Mouse (Mus musculus): ENCODE results near the gene Bcas3. TPM values are rescaled to one million over a fixed set of nuclear protein-coding genes. Genes with fewer than 3 reads are reported as not detected.
"Not testable (repeated sequence)": the region's sequence is repeated elsewhere in the genome, so short reads cannot be mapped to it uniquely, and the experiment has no call there.

Gene Bcas3
- polyA plus RNA-seq, 1 experiment from 2014 or later = 27.7 TPM

DNA sequence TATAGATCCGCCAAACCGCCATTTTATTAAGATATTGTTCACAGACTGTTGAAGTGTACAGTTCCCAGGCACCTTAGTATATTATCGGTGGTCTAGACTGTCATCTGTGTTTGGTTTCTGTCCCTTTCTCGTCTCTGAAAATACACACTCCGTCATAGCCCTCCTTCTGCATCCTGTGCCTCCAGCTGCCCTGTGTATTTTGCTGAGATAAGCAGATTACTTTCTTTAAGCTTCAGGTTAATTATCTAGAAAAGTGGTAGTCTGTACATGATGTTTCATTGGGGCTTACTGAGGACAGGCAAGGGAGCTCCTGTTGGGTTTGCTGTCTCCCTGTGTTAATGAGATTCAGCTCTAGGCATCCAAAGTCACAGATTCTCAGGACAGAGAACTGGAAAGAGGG is 146.6 kb downstream of the Bcas3 start:
- Histone ChIP-seq H3K36me3 (replicated peaks) (no peaks in the 10 kb centered on the region; the same call in 1 of the 2 replicates), H3K4me3 (no peak overlapping the region), H3K4me1 (peaks cover 15% of the 10 kb centered on the region), H3K27ac (replicated peaks) (0 out of 2 replicates have a peak overlapping the region, but pooled peaks have one; percentile 24), H3K27me3 (replicated peaks; ENCODE audit: low read depth, poor library complexity, severe bottlenecking) (no peaks in the 10 kb centered on the region), H3K9me3 (no peaks in the 10 kb centered on the region)
- 79% methylated on average over 5 of the region's 5 CpGs for WGBS
- no peak for DNase-seq (ENCODE audit: low spot score)

DNA sequence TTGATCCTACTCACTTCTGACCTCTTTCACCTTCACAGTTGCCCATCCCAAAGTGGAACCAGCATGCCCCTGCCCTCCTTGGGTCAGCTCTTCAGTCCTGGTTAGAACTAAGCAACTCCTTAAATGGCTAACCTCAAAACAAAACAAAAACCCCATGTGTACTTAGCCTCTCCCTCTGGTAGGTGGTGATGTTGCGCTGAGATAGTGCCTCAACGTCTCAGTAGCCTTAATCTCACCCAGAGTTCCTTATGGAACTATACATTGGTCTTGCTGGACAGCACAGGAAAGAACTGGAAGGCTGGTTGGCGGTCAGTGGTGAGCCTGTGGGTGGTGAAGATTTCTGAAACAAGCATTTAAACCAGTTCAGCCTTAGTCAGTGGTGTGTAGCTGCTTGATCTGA is 149.1 kb downstream of the Bcas3 start:
- no peaks in the 10 kb centered on the region for H3K27me3 ChIP-seq (replicated peaks; ENCODE audit: low read depth, poor library complexity, severe bottlenecking)
- no peak for DNase-seq (ENCODE audit: low spot score)
- no peaks in the 10 kb centered on the region for H3K36me3 ChIP-seq (replicated peaks)
- no peaks in the 10 kb centered on the region for H3K9me3 ChIP-seq
- peaks cover 15% of the 10 kb centered on the region for H3K4me1 ChIP-seq
- 79% methylated on average over 3 of the region's 3 CpGs for WGBS
- H3K4me3 ChIP-seq = no peak overlapping the region
- H3K27ac ChIP-seq (replicated peaks) = no peak overlapping the region

DNA sequence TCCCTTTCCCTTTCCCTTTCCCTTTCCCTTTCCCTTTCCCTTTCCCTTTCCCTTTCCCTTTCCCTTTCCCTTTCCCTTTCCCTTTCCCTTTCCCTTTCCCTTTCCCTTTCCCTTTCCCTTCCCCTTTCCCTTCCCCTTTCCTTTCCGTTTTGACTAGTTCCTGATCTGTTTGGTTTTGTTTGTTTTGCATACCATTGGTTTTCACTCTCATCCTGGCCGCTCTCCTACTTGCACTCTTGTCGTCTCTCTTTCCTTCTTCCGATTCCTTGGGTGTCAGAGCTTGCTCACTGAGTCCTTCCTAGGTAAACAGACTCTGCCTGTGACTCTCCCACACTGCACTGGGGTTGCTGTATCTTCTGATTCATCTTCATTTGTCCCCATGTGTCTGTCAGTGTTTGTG is 151.8 kb downstream of the Bcas3 start:
- H3K4me3 ChIP-seq; H3K27ac ChIP-seq (replicated peaks); H3K4me1 ChIP-seq; H3K36me3 ChIP-seq (replicated peaks); DNase-seq (ENCODE audit: low spot score); H3K9me3 ChIP-seq; H3K27me3 ChIP-seq (replicated peaks; ENCODE audit: low read depth, poor library complexity, severe bottlenecking): not testable (repeated sequence)
- 51% methylated on average over 4 of the region's 4 CpGs for WGBS

DNA sequence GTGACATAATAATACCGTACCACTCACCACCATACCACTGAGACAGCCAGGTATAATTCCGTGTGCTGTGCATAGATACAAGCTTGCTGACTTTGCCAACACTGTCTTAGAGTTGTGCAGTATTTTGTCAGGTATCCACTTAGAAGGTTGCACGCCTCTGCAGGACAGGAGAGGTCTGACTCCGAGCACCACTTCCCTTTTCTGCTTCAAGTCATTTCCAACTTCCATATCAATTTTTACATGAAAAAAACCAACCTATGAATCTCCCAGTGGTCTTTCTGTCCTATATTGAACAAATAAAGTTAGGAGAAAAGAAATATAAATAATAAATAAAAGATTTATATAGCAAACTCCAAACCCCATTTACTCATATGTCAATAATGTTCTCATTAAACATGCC is 152.8 kb downstream of the Bcas3 start:
- H3K9me3 ChIP-seq = no peaks in the 10 kb centered on the region
- DNase-seq (ENCODE audit: low spot score) = no peak
- H3K36me3 ChIP-seq (replicated peaks) = no peaks in the 10 kb centered on the region
- H3K27me3 ChIP-seq (replicated peaks; ENCODE audit: low read depth, poor library complexity, severe bottlenecking) = no peaks in the 10 kb centered on the region
- H3K27ac ChIP-seq (replicated peaks) = no peak overlapping the region
- H3K4me1 ChIP-seq = no peaks in the 10 kb centered on the region
- H3K4me3 ChIP-seq = no peak overlapping the region
- WGBS = 88% methylated on average over 4 of the region's 4 CpGs

DNA sequence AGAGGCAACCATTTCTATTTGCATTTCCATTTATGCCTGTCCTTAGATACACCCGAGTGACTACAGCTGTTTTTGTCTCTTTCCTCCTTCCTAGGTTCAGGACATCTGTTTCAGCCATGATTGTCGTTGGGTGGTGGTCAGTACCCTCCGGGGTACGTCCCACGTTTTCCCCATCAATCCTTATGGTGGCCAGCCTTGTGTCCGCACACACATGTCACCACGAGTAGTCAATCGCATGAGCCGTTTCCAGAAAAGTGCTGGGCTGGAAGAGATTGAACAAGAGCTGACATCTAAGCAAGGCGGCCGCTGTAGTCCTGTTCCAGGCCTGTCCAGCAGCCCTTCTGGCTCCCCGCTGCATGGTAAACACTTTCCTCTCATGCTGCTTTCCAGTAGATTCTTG is 156.4 kb downstream of the Bcas3 start:
- Histone ChIP-seq H3K27me3 (replicated peaks; ENCODE audit: low read depth, poor library complexity, severe bottlenecking) (0 out of 2 replicates have a peak, but pooled peaks cover 2% of the 10 kb centered on the region), H3K36me3 (replicated peaks) (no peaks in the 10 kb centered on the region), H3K4me3 (no peak overlapping the region), H3K4me1 (no peaks in the 10 kb centered on the region), H3K27ac (replicated peaks) (no peak overlapping the region), H3K9me3 (no peaks in the 10 kb centered on the region)
- WGBS = 94% methylated on average over 12 of the region's 12 CpGs
- DNase-seq (ENCODE audit: low spot score) = no peak

DNA sequence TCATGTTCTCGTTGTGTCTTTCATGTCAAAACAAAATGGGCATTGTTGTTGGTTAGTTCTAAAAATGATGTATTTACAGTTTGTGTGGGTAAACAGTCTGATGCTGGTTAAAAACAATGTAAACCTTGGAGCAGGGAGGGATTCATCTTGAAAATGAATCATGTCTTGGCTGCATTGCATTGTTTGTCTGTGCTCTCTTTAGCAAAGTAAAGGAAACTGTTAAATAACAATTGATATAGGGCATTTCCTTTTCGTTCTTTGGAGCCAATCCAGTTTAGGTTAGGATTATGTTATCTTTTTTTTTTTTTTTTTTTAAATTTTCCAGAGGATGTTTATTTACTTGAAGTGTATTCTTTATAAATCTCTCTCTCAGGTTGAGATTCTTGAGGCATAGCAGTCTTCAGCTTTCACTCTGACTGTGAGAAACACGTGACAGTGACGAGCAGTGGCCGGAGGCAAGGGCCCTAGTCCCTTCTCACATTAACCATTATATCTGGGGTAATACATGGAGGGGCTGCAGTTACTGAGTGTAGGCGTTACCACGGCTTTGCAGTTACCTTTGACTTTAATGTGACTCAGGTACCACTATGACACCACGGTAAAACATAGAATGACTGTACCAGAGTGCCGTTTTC is 158.4 kb downstream of the Bcas3 start:
- Histone ChIP-seq H3K9me3 (no peaks in the 10 kb centered on the region), H3K4me1 (peaks cover 5% of the 10 kb centered on the region; the same call in 1 of the 2 replicates), H3K27me3 (replicated peaks; ENCODE audit: low read depth, poor library complexity, severe bottlenecking) (0 out of 2 replicates have a peak, but pooled peaks cover 10% of the 10 kb centered on the region), H3K4me3 (no peak overlapping the region), H3K36me3 (replicated peaks) (no peaks in the 10 kb centered on the region), H3K27ac (replicated peaks) (no peak overlapping the region)
- WGBS = 82% methylated on average over 9 of the region's 9 CpGs
- no peak for DNase-seq (ENCODE audit: low spot score)

DNA sequence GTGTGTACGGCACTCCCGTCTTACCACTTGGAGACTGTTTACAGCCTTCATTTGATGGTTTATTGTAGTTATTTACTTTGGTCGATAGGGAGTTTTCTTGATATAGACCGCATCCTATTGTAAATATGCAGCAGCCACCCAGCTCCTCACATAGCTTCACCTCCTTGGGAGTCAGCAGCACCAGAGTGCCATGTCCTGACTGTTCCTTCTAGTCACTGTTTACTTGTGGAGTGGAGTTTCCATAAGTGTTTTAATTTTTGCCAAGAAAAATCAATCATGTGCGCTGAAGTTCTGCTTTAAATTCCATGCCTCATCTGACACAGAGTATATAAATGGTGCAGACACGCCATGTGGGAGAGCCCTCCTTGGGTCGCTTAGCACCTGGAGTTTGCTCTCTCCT is 163.8 kb downstream of the Bcas3 start:
- no peak overlapping the region for H3K27ac ChIP-seq (replicated peaks)
- no peak for DNase-seq (ENCODE audit: low spot score)
- peaks cover 17% of the 10 kb centered on the region for H3K4me1 ChIP-seq
- H3K36me3 ChIP-seq (replicated peaks) = no peaks in the 10 kb centered on the region
- H3K9me3 ChIP-seq = no peaks in the 10 kb centered on the region
- 88% methylated on average over 7 of the region's 7 CpGs for WGBS
- peaks cover 35% of the 10 kb centered on the region for H3K27me3 ChIP-seq (replicated peaks; ENCODE audit: low read depth, poor library complexity, severe bottlenecking)
- H3K4me3 ChIP-seq = no peak overlapping the region

DNA sequence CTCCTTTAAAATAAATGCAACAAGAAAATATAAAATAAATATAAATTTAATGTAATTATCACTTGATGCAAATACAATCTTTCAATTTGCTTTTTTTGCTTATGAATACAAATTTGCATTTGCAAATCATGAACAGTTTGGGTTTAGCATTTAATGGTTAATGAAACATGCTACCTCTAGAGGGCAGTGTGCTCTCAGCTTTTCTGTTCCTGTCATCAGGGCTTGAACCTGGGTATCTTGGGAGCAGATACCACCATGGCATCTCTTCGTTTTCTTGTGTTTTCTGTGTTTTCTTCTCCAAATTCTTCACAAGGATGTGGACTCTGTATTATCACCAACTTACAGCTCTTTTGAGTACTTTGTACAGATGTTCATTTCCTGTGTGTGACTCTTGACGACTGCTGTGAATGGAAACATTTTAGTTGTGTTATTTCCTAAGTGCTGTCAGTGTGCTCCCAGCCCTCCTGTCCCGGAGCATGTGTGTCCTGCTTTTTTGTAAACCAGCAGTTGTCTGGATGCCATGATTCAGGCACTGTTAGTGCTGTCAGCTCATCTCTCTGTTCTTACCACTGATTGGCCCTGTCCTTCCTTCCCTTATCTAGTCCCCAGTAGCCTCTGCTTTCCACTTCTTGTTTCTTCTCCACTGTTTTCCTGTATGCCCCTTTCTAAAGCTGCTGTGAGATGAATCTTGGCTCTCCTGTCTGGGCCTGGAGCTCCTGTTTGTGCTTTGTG is 165.2 kb downstream of the Bcas3 start:
- peak; percentile 46 for DNase-seq (ENCODE audit: low spot score)
- Histone ChIP-seq H3K4me1 (peaks cover 18% of the 10 kb centered on the region), H3K36me3 (replicated peaks) (no peaks in the 10 kb centered on the region), H3K27ac (replicated peaks) (0 out of 2 replicates have a peak overlapping the region, but pooled peaks have one; percentile 41), H3K9me3 (no peaks in the 10 kb centered on the region), H3K4me3 (no peak overlapping the region), H3K27me3 (replicated peaks; ENCODE audit: low read depth, poor library complexity, severe bottlenecking) (peaks cover 45% of the 10 kb centered on the region)
- WGBS = 40% methylated on average over 3 of the region's 3 CpGs

DNA sequence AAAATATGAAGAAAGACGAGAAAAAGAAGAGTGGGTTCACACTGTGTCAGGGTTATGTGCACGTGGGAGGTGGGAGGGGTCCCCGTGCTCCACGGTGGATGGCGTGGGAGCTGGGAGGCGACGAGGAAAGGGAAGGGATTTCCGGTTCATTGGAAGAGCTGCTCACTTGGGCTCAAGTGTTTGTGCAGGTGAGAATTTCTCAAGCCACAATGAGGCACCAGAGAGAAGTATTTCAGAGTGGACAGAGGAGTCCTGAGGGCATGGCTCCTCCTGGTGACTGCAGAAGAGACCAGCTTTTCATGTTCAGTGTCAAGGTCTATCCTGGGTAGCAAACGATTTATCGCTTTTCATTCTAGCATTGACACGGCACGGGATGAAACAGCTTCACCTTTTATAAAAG is 167.3 kb downstream of the Bcas3 start:
- Histone ChIP-seq H3K27me3 (replicated peaks; ENCODE audit: low read depth, poor library complexity, severe bottlenecking) (peaks cover 52% of the 10 kb centered on the region), H3K4me1 (peaks cover 37% of the 10 kb centered on the region), H3K27ac (replicated peaks) (0 out of 2 replicates have a peak overlapping the region, but pooled peaks have one; percentile 35), H3K36me3 (replicated peaks) (no peaks in the 10 kb centered on the region), H3K4me3 (no peak overlapping the region), H3K9me3 (no peaks in the 10 kb centered on the region)
- WGBS = 75% methylated on average over 12 of the region's 12 CpGs
- DNase-seq (ENCODE audit: low spot score) = no peak

DNA sequence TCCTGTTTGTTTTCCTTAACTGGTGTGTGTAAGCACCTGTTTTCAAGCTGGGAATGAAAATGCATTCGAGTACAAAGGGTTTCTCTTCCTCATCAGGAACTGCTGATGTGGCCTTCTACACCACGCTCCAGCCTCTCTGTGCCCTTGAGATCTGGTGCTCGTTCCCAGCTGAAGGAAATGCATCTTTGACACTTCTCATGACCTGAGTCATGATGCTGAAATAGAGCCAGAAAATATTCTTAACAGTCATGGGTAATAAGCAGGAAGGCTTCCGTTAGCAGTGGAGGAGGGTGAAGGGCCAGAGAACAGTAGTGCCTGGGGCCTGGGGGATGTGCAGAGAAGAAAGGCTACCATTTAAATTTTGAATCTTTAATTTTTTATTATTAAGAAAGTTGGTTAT is 168.0 kb downstream of the Bcas3 start:
- H3K27me3 ChIP-seq (replicated peaks; ENCODE audit: low read depth, poor library complexity, severe bottlenecking) = peaks cover 59% of the 10 kb centered on the region
- no peak overlapping the region for H3K27ac ChIP-seq (replicated peaks)
- WGBS = 60% methylated on average over 4 of the region's 4 CpGs
- no peak for DNase-seq (ENCODE audit: low spot score)
- H3K4me1 ChIP-seq = peaks cover 41% of the 10 kb centered on the region
- no peaks in the 10 kb centered on the region for H3K36me3 ChIP-seq (replicated peaks)
- H3K4me3 ChIP-seq = no peak overlapping the region
- H3K9me3 ChIP-seq = no peaks in the 10 kb centered on the region

DNA sequence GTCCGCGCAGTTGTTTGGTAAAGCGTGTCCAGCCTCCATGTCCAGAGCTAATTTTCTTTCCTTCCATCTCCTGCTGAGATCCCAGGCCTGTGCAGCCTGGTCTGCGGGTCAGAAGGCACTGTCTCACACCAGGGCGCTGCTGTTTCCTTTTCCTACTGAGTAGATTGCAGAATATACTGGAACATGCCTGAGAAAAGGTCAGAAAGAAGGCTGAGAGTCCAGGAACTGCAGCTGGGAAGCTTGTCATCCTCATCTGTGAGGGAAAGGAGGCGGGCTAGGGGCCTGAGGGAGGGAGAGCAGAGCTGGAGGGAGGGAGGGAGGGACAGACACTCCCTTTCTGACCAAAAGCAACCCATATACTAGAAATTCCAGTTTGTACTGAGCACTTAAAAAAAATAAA is 170.7 kb downstream of the Bcas3 start:
- peaks cover 70% of the 10 kb centered on the region for H3K27me3 ChIP-seq (replicated peaks; ENCODE audit: low read depth, poor library complexity, severe bottlenecking)
- peak overlapping the region; percentile 60 for H3K27ac ChIP-seq (replicated peaks)
- peak overlapping the region; percentile 46; the same call in 1 of the 2 replicates for H3K4me3 ChIP-seq
- no peaks in the 10 kb centered on the region for H3K36me3 ChIP-seq (replicated peaks)
- DNase-seq (ENCODE audit: low spot score) = peak; percentile 52
- 17% methylated on average over 6 of the region's 6 CpGs for WGBS
- peaks cover 58% of the 10 kb centered on the region for H3K4me1 ChIP-seq
- H3K9me3 ChIP-seq = no peaks in the 10 kb centered on the region

DNA sequence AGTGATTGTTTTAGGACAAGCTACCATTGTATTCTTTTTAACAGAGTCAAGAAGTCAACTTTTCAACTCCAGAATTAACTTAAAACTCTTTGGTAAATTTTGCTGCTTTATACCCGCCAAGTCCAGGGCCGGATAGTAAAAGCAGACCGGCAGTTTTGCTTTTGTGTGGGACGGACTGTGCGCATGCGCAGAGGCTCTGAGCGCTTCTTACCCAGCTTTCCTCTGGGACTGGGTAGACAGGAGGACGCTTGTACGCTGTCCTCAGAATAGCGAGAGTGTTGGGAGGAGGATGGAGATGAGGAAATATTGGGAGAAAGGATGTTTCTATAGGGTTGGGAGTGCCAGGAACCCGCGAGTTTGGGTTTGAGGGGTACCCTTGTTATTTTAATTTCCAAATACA is 171.2 kb downstream of the Bcas3 start:
- H3K27ac ChIP-seq (replicated peaks) = peak overlapping the region; percentile 81
- no peaks in the 10 kb centered on the region for H3K36me3 ChIP-seq (replicated peaks)
- peaks cover 61% of the 10 kb centered on the region for H3K4me1 ChIP-seq
- 8% methylated on average over 12 of the region's 12 CpGs for WGBS
- no peaks in the 10 kb centered on the region for H3K9me3 ChIP-seq
- H3K4me3 ChIP-seq = peak overlapping the region; percentile 46
- H3K27me3 ChIP-seq (replicated peaks; ENCODE audit: low read depth, poor library complexity, severe bottlenecking) = peaks cover 75% of the 10 kb centered on the region
- peak; percentile 83 for DNase-seq (ENCODE audit: low spot score)
